In the genomic region with DNA sequence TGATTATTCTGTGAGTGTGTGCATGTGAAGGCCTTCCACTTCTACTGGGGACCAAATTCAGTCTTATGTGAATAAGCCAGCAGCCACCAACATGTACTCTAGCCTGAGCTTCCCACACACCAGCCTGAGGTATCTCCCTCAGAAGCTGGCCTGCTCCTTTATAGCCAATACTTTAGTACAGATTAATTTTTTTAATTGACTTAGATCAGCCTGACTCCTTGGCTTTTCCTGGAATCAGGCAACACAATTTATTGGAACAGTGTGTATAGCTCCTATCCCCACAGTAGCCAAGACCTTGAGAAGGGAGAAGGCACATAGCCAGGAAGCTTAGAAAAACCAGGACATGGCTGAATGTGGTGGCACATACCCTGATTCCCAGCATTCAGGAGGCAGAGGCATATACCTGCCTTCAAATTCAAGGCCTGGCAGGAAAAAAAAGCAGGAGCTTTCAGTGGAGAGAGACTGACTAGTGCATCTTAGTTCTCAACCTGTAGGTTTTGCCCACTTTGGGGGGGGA, we compare ENCODE assay signal across 17 mouse cellular contexts. TPM values are rescaled to one million over a fixed set of nuclear protein-coding genes. Genes with fewer than 3 reads are reported as not detected.
DNase-seq lines count a peak whose midpoint lies in the region; ATAC-seq and TF ChIP-seq lines count a peak whose summit lies in the region.
"Had no signal": no experiment of that assay in that cellular context is flagged by ENCODE, and none has a peak within 500 bp of the region (broad histone marks: within the 10 kb centered on the region; RNA-seq: fewer than 3 reads in every experiment).

No protein-coding gene starts in this region.

- H3K27me3 ChIP-seq in heart, embryonic 13.5 days (replicated peaks): no peaks in the 10 kb centered on the region
- H3K27me3 ChIP-seq in liver, adult 2 months (ENCODE audit: control insufficient read depth, insufficient read depth, low read length): no peaks in the 10 kb centered on the region
- H3K27me3 ChIP-seq: limb, embryonic 13.5 days had no signal

- H3K4me3 ChIP-seq in heart, embryonic 13.5 days: peak overlapping the region; percentile 67
- H3K4me3 ChIP-seq in liver, adult 2 months (ENCODE audit: insufficient read depth, low read depth, low read length): no peak overlapping the region
- H3K4me3 ChIP-seq: limb, embryonic 13.5 days had no signal

- H3K4me1 ChIP-seq in heart, embryonic 13.5 days: peaks cover 36% of the 10 kb centered on the region
- peaks cover 21% of the 10 kb centered on the region for H3K4me1 ChIP-seq in liver, adult 2 months (ENCODE audit: control insufficient read depth, insufficient read depth, low read length)

- DNase-seq in adrenal gland, adult 2 months: peak; percentile 61
- DNase-seq in adrenal gland, postnatal 25 days: no peak
- DNase-seq in heart, adult 11 months: no peak
- DNase-seq in liver, adult 2 months (ENCODE audit: extremely low read depth, low read depth, low spot score): peak; percentile 60
- DNase-seq in liver (no peak), adipocyte (ENCODE audit: low spot score) (peak; percentile 64)
- DNase-seq in right cerebral cortex, postnatal 4 days: no peak
- DNase-seq: cerebellum, postnatal 25 days; forebrain, postnatal 0 days; kidney, postnatal 36 days; layer of hippocampus, postnatal 36 days; lung, postnatal 14 days; thymus, postnatal 36 days had no signal

- no peak overlapping the region for H3K27ac ChIP-seq in heart, embryonic 13.5 days (replicated peaks)
- H3K27ac ChIP-seq in liver, adult 2 months (replicated peaks; ENCODE audit: insufficient read depth, low read depth, low read length): no peak overlapping the region
- H3K27ac ChIP-seq: hindbrain, embryonic 10.5 days; limb, embryonic 13.5 days; stomach, postnatal 0 days had no signal

- H3K4me2 ChIP-seq in heart, embryonic 13.5 days: peak overlapping the region; percentile 97

- H3K79me2 ChIP-seq in liver, adult 2 months (ENCODE audit: control insufficient read depth, insufficient read depth, low read length): peaks cover 4% of the 10 kb centered on the region; the same call in 1 of the 2 replicates

- TF ChIP-seq CTCF in liver, adult 2 months (IDR thresholded peaks at IDR 0.05; ENCODE audit: low read depth, low read length): no peak

- peaks cover 32% of the 10 kb centered on the region for H3K36me3 ChIP-seq in heart, embryonic 13.5 days
- peaks cover 14% of the 10 kb centered on the region for H3K36me3 ChIP-seq in liver, adult 2 months (ENCODE audit: control insufficient read depth, insufficient read depth, low read length)

- H3K9me3 ChIP-seq in heart, embryonic 13.5 days: no peaks in the 10 kb centered on the region
- H3K9me3 ChIP-seq: hindbrain, embryonic 10.5 days; limb, embryonic 13.5 days had no signal

- peak overlapping the region; percentile 7; the same call in 1 of the 2 replicates for H3K9ac ChIP-seq in heart, embryonic 13.5 days
- no peak overlapping the region for H3K9ac ChIP-seq in liver, adult 2 months (ENCODE audit: low read depth, low read length)
- H3K9ac ChIP-seq: forebrain, postnatal 0 days; limb, embryonic 13.5 days had no signal

- TF ChIP-seq POLR2A in liver, adult 2 months (IDR thresholded peaks at IDR 0.05; ENCODE audit: extremely low read depth, insufficient read depth, low read length): no peak

- ATAC-seq in heart, embryonic 13.5 days (ENCODE audit: extremely low read depth, insufficient number of reproducible peaks, low FRiP score, low TSS enrichment): no peak
- ATAC-seq: forebrain, postnatal 0 days had no signal

RNA-seq across cellular contexts. Expression of gene Ubb, which starts 5.0 kb away (rescaled TPM):
- 1,000 to 10,000 TPM; 1,385 to 1,758 TPM for total RNA-seq in adrenal gland, adult 2 months (2021)
- 1,114 and 1,206 TPM in 2 replicates for polyA plus RNA-seq in adrenal gland, adult 2 months (2012; rRNA removed)
- 1,162 and 1,405 TPM in 2 replicates for total RNA-seq in adrenal gland, postnatal 25 days (2021)
- 2,701 and 2,883 TPM in 2 replicates for polyA plus RNA-seq in heart, embryonic 13.5 days (2015; fragmentation: Nextera tagmentation; extraction: Ambion mirVana)
- total RNA-seq in liver, adult 2 months (2014; rRNA removed): 621 and 698 TPM in 2 replicates
- 644 and 809 TPM in 2 replicates for polyA plus RNA-seq in liver, adult 2 months (2012; rRNA removed)

RNA-seq across cellular contexts. Expression of gene Cenpv, which starts 16.9 kb away (rescaled TPM):
- 10 to 100 TPM; 44.1 to 45.8 TPM for total RNA-seq in adrenal gland, adult 2 months (2021)
- 46.8 and 58.2 TPM in 2 replicates for polyA plus RNA-seq in adrenal gland, adult 2 months (2012; rRNA removed)
- 40.0 and 44.4 TPM in 2 replicates for total RNA-seq in adrenal gland, postnatal 25 days (2021)
- polyA plus RNA-seq in heart, embryonic 13.5 days (2015; fragmentation: Nextera tagmentation; extraction: Ambion mirVana): 16.4 and 16.7 TPM in 2 replicates
- total RNA-seq in liver, adult 2 months (2014; rRNA removed): 20.5 and 26.6 TPM in 2 replicates
- 31.6 and 32.6 TPM in 2 replicates for polyA plus RNA-seq in liver, adult 2 months (2012; rRNA removed)

RNA-seq across cellular contexts. Expression of gene Trpv2, which starts 18.3 kb away (rescaled TPM):
- 1 to 10 TPM; 2.7 to 4.2 TPM for total RNA-seq in adrenal gland, adult 2 months (2021)
- polyA plus RNA-seq in adrenal gland, adult 2 months (2012; rRNA removed): 2.7 and 3.9 TPM in 2 replicates
- 1.6 and 1.9 TPM in 2 replicates for total RNA-seq in adrenal gland, postnatal 25 days (2021)
- 3.4 and 4.7 TPM in 2 replicates for polyA plus RNA-seq in heart, embryonic 13.5 days (2015; fragmentation: Nextera tagmentation; extraction: Ambion mirVana)
- 0.83 and 2.1 TPM in 2 replicates for total RNA-seq in liver, adult 2 months (2014; rRNA removed)
- polyA plus RNA-seq in liver, adult 2 months (2012; rRNA removed): 0.57 and 1.7 TPM in 2 replicates

Comparison
In these comparisons a context has a peak if more than half of its experiments do, and no peak if none do; other contexts are left out.
1. DNase-seq: peak in adrenal gland, adult 2 months (single experiment), liver, adult 2 months (single experiment) and adipocyte (single experiment); none in adrenal gland, postnatal 25 days (single experiment), heart, adult 11 months (single experiment), liver (single experiment) and right cerebral cortex, postnatal 4 days (single experiment).